Mouse (Mus musculus) heart, adult 2 months (tissue): ENCODE measurements at regions not wholly inside any gene's neighbourhood (a gene's known extent, or its start where the extent isn't known, plus 50 kb on each side); places are given as distances from the start of the nearest gene placed in this dataset.

Experiments
- DNase-seq, 2 experiments: peaks; one replicate each; pipeline ENCODE4 v3.0.0; 2021
- H3K27ac ChIP-seq: fragments of 200-600 bp; 2 replicates; pipeline ENCODE4 v1.8.1; 2022
- H3K27me3 ChIP-seq: fragments of 200-500 bp; 2 replicates; pipeline ENCODE4 v1.6.1; 2012; ENCODE audit warnings: mild to moderate bottlenecking, low read length, inconsistent platforms, mixed read lengths; ENCODE audit not compliant: control insufficient read depth, insufficient read depth
- H3K36me3 ChIP-seq: fragments of 200-500 bp; 2 replicates; pipeline ENCODE4 v1.6.1; 2012; ENCODE audit warnings: low read length, inconsistent platforms; ENCODE audit not compliant: control insufficient read depth, insufficient read depth
- H3K4me1 ChIP-seq: fragments of 200-500 bp; 2 replicates; pipeline ENCODE4 v1.6.1; 2011; ENCODE audit warnings: low read length; ENCODE audit not compliant: control insufficient read depth, insufficient read depth
- H3K4me3 ChIP-seq: fragments of 200-600 bp; 2 replicates; pipeline ENCODE4 v1.8.1; 2022
- H3K79me2 ChIP-seq: fragments of 200-500 bp; replicated peaks from 2 replicates; pipeline ENCODE4 v1.6.1; 2012; ENCODE audit warnings: mild to moderate bottlenecking, inconsistent platforms, low read length, moderate library complexity, mixed read lengths; ENCODE audit not compliant: control insufficient read depth, insufficient read depth
- H3K9ac ChIP-seq: fragments of 200-500 bp; 2 replicates; pipeline ENCODE4 v1.6.1; 2012; ENCODE audit warnings: low read depth, mild to moderate bottlenecking, control low read depth, inconsistent platforms, low read length, mixed read lengths
- CTCF ChIP-seq: fragments of 200-600 bp; IDR thresholded peaks from 2 replicates; pipeline ENCODE4 v1.8.1; 2022; ENCODE audit warnings: antibody characterized with exemption, mild to moderate bottlenecking, moderate library complexity
- EP300 ChIP-seq: fragments of 200-500 bp; IDR thresholded peaks from 2 replicates; pipeline ENCODE4 v1.6.1; 2011; ENCODE audit warnings: low read depth, low read length, control low read depth; ENCODE audit not compliant: insufficient read depth
- POLR2A ChIP-seq: fragments of 200-500 bp; IDR thresholded peaks from 2 replicates; pipeline ENCODE4 v1.6.1; 2011; ENCODE audit warnings: mild to moderate bottlenecking, low read depth, low read length, control low read depth; ENCODE audit not compliant: insufficient read depth
- WGBS: fragments of 180-500 bp; shearing (Covaris S2); methylation state at CpG from one replicate; pipeline ENCODE4 v1.1.7; 2018; 5-methylcytosine and 5-hydroxymethylcytosine counted together
- intact Hi-C: fragments of 180-260 bp; cut with DNase I; formaldehyde crosslinking; loops from one replicate; pipeline ENCODE4 v1.15.1; 2025

DNA sequence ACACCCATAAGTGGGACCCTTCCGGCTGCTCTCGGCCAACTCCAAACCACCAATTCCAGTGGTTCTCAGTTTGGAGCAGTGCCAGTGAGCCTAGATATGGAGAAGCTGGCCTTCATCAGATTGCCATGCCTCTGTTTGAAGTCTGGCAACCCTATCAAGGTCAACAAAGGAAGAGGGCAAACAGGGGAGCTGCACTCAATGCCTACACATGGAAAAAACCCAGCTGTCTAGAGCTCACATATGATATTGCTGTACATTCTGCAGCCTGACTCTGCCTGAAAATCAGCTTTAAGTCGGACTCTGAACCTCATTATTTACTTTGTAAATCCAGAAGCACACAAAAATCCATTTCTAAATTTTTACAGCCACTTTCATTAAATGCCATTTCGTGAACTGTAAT is 499.9 kb downstream of the Defb40 start:
- WGBS = 70% methylated on average over 4 of the region's 4 CpGs
- DNase-seq = no peak
- H3K36me3 ChIP-seq = no peaks in the 10 kb centered on the region
- intact Hi-C loops = no loop called here
- TF ChIP-seq POLR2A (no peak), CTCF (no peak), EP300 (no peak)
- H3K27ac ChIP-seq = no peak overlapping the region
- no peak overlapping the region for H3K4me3 ChIP-seq
- H3K27me3 ChIP-seq = no peaks in the 10 kb centered on the region
- no peaks in the 10 kb centered on the region for H3K79me2 ChIP-seq
- no peak overlapping the region for H3K9ac ChIP-seq
- H3K4me1 ChIP-seq = no peaks in the 10 kb centered on the region

DNA sequence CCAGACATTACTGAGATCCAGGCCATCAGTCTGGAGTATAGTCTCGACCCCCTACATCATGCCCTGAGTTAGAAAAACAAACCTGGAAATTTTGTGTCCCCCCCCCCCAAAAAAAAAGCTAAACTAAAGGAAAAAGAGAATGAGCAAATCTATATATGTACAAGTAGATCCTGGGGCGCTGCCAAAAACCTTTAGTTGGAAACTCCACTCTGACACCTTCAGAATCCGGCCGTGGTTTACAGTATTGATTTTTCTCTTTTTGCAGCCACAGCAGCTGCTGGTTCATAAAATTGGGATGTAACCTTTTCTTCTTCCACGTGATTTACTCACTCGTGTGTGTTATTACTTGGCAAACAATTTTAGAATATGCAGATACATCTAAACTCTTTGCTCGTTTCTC is 510.5 kb downstream of the Defb40 start:
- WGBS = 60% methylated on average over 7 of the region's 7 CpGs
- intact Hi-C loops = no loop called here
- no peak for TF ChIP-seq CTCF
- TF ChIP-seq POLR2A = no peak
- no peak for TF ChIP-seq EP300
- DNase-seq = no peak
- Histone ChIP-seq H3K4me3 (no peak overlapping the region), H3K27ac (no peak overlapping the region), H3K9ac (no peak overlapping the region), H3K79me2 (no peaks in the 10 kb centered on the region), H3K4me1 (no peaks in the 10 kb centered on the region), H3K36me3 (no peaks in the 10 kb centered on the region), H3K27me3 (no peaks in the 10 kb centered on the region)

DNA sequence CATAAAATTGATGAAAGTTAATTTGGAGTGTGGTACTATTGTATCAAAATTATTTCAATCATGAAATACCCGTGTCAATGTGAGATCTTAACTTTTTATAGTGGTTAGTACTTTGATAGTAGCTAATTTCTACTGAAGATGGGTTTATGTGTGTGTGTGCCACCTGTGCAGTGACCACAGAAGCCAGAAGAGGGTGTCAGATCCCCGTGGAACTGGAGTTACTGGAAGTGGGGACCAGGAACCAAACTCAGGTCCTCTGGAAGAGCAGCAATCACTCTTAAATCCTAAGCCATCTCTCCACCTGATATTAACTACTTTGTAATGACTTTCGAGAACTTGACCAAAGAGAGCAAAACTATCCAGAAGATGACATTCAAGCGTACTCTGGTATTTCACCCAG is 517.4 kb downstream of the Defb40 start:
- DNase-seq = no peak
- no peaks in the 10 kb centered on the region for H3K27me3 ChIP-seq
- H3K4me1 ChIP-seq = no peaks in the 10 kb centered on the region
- H3K79me2 ChIP-seq = no peaks in the 10 kb centered on the region
- no peaks in the 10 kb centered on the region for H3K36me3 ChIP-seq
- H3K9ac ChIP-seq = no peak overlapping the region
- intact Hi-C loops = no loop called here
- no peak overlapping the region for H3K27ac ChIP-seq
- no peak overlapping the region for H3K4me3 ChIP-seq
- 62% methylated on average over 4 of the region's 4 CpGs for WGBS
- no peak for TF ChIP-seq POLR2A
- TF ChIP-seq EP300 = no peak
- no peak for TF ChIP-seq CTCF

DNA sequence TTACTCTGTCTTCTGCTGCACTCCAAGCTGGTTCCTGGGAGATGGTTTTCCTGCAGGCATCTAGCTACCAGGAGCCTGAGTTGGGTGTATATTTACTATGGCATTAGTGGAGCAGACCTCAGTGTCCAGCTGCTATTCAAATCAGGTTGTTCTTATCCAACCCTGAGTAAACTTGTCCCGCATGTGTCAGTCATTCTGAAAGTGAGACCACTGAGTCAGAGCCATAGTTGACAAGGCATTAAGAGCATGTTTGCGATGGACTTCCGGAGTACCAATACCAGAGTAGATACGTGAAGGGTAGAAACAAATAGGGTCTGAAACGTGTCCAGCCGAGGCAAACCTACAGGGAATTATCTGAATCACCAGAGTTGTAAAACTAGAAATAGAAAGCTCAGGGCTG is 520.6 kb downstream of the Defb40 start:
- TF ChIP-seq EP300 = no peak
- no peak for TF ChIP-seq CTCF
- TF ChIP-seq POLR2A = no peak
- no peak for DNase-seq
- WGBS = 83% methylated on average over 6 of the region's 6 CpGs
- no peak overlapping the region for H3K4me3 ChIP-seq
- no peaks in the 10 kb centered on the region for H3K27me3 ChIP-seq
- H3K79me2 ChIP-seq = no peaks in the 10 kb centered on the region
- H3K9ac ChIP-seq = no peak overlapping the region
- H3K4me1 ChIP-seq = no peaks in the 10 kb centered on the region
- no peaks in the 10 kb centered on the region for H3K36me3 ChIP-seq
- intact Hi-C loops = no loop called here
- H3K27ac ChIP-seq = no peak overlapping the region

DNA sequence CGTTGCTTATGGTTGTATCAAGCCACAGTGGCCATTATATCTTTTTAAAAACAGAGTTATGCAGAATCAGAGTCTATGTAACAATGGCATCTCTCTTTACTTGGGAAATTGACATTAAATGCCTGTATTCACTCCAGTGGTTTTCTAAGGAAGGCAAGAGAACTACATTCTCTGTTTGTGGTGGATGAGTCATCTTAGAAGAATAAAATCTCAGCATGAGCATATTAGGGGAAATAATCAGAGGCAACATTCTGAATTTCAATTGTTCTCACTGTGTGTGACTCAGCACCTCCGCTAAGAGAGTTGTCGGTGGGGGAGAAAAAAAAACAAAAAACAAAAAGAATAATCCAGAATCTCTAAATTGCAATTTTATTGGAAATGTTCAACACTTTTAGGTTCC is 529.0 kb downstream of the Defb40 start:
- no peak for TF ChIP-seq EP300
- no peak for TF ChIP-seq POLR2A
- TF ChIP-seq CTCF = no peak
- intact Hi-C loops = no loop called here
- 61% methylated on average over 3 of the region's 3 CpGs for WGBS
- no peak for DNase-seq
- no peaks in the 10 kb centered on the region for H3K79me2 ChIP-seq
- H3K36me3 ChIP-seq = no peaks in the 10 kb centered on the region
- no peak overlapping the region for H3K9ac ChIP-seq
- H3K4me1 ChIP-seq = no peaks in the 10 kb centered on the region
- no peak overlapping the region for H3K4me3 ChIP-seq
- no peak overlapping the region for H3K27ac ChIP-seq
- no peaks in the 10 kb centered on the region for H3K27me3 ChIP-seq

DNA sequence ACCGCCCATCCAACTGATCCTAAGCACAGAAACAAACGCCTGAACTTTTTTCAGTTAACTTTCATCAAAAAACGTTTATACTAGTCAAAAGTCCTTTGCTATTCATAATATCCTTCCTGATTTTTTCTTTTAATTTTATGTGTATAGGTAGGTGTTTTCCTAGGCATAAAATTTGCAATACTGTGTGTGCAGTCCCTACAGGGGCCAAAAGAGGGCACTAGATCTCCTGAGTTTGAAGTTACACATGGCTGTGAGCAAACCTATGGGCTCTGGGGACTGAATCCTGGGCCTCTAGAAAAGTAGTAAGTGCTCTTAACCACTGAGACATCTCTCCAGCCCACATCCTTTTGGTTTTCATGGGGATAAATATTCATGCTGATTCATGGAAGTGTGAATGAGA is 535.8 kb downstream of the Defb40 start:
- WGBS = 55% methylated on average over 3 of the region's 3 CpGs

More for the DNA sequence above, 535.8 kb downstream of the Defb40 start:
- H3K36me3 ChIP-seq = no peaks in the 10 kb centered on the region
- H3K4me3 ChIP-seq = no peak overlapping the region
- no peaks in the 10 kb centered on the region for H3K27me3 ChIP-seq
- H3K4me1 ChIP-seq = no peaks in the 10 kb centered on the region
- H3K9ac ChIP-seq = no peak overlapping the region
- DNase-seq = no peak
- H3K27ac ChIP-seq = no peak overlapping the region
- intact Hi-C loops = no loop called here
- no peaks in the 10 kb centered on the region for H3K79me2 ChIP-seq
- TF ChIP-seq EP300 (no peak), POLR2A (no peak), CTCF (no peak)
